Mouse (Mus musculus) hindbrain, embryonic 11.5 days (tissue): ENCODE results near the gene Pde2a. TPM values are rescaled to one million over a fixed set of nuclear protein-coding genes. Genes with fewer than 3 reads are reported as not detected.

Experiments used
- ATAC-seq: fragments of 200-750 bp; cut with Nextera tagmentation; 2 replicates; pipeline ENCODE4 v1.8.0; 2017; ENCODE audit warnings: mild to moderate bottlenecking, moderate TSS enrichment, moderate library complexity; ENCODE audit not compliant: low FRiP score
- DNase-seq: peaks from one replicate; pipeline ENCODE4 v3.0.0-alpha.2; 2015; ENCODE audit warnings: low spot score
- H3K27ac ChIP-seq: fragments of 300-500 bp; sonication (generic); 2 replicates; pipeline ENCODE4 v1.5.1; 2014; ENCODE audit warnings: mild to moderate bottlenecking, low read depth, low read length
- H3K27me3 ChIP-seq: fragments of 300-500 bp; sonication (generic); 2 replicates; pipeline ENCODE4 v1.6.1; 2014; ENCODE audit warnings: mild to moderate bottlenecking, low read length, moderate library complexity, mixed read lengths; ENCODE audit not compliant: control insufficient read depth, insufficient read depth
- H3K36me3 ChIP-seq: fragments of 300-500 bp; sonication (generic); 2 replicates; pipeline ENCODE4 v1.6.1; 2014; ENCODE audit warnings: mild to moderate bottlenecking, low read length, moderate library complexity, mixed read lengths; ENCODE audit not compliant: control insufficient read depth, insufficient read depth
- H3K4me1 ChIP-seq: fragments of 300-500 bp; sonication (generic); replicated peaks from 2 replicates; pipeline ENCODE4 v1.6.1; 2014; ENCODE audit warnings: low read length, mixed read lengths; ENCODE audit not compliant: control insufficient read depth, insufficient read depth
- H3K4me2 ChIP-seq: fragments of 300-500 bp; sonication (generic); replicated peaks from 2 replicates; pipeline ENCODE4 v1.6.1; 2014; ENCODE audit warnings: mild to moderate bottlenecking, low read depth, low read length
- H3K4me3 ChIP-seq: fragments of 300-500 bp; sonication (generic); 2 replicates; pipeline ENCODE4 v1.5.1; 2014; ENCODE audit warnings: low read depth, low read length
- H3K9ac ChIP-seq: fragments of 300-500 bp; sonication (generic); 2 replicates; pipeline ENCODE4 v1.6.1; 2014; ENCODE audit warnings: low read depth, low read length
- H3K9me3 ChIP-seq: fragments of 300-500 bp; sonication (generic); 2 replicates; pipeline ENCODE4 v1.6.1; 2016; ENCODE audit warnings: low read length; ENCODE audit not compliant: control insufficient read depth
- WGBS: fragments of 180-500 bp; shearing (Covaris S2); extraction: QIAGEN DNeasy Blood & Tissue Kit; methylation state at CpG from one replicate; pipeline ENCODE4 v1.1.7; 2014; 5-methylcytosine and 5-hydroxymethylcytosine counted together
- polyA plus RNA-seq: library from polyadenylated mRNA; unstranded; fragments of >200 nt; fragmentation: Nextera tagmentation; extraction: Ambion mirVana; gene quantifications from 2 replicates; pipeline ENCODE4 v1.2.1, GENCODE M21; 2014

The Pde2a gene
- polyA plus RNA-seq, 1 experiment from 2014 or later, result 14.4 TPM

DNA sequence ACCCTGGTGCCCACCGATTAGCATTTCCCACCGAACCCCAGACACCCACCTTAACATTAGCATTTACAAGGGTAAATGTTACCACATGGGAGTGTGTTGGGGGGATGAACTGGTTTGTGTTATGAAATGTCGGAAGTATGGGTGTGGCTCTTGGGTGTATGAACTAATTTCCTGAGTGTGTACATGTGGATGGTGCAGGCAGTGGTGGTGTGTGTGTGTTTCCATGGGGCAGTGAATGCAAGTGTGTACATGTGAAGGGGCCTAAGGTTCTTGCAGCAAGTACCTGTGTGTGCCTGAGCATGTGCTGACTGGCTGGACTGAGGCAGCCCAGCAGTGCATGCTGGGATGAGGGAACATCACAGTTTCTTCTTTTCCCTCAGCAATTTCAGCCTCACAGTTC, 76.9 kb downstream of the Pde2a start:
- H3K9me3 ChIP-seq, result no peaks in the 10 kb centered on the region
- H3K27me3 ChIP-seq, result no peaks in the 10 kb centered on the region
- DNase-seq (no peak), ATAC-seq (no peak)
- 88% methylated on average over 3 of the region's 3 CpGs for WGBS
- no peak overlapping the region for H3K9ac ChIP-seq
- no peak overlapping the region for H3K27ac ChIP-seq
- no peaks in the 10 kb centered on the region for H3K36me3 ChIP-seq
- H3K4me1 ChIP-seq, result no peaks in the 10 kb centered on the region
- no peak overlapping the region for H3K4me3 ChIP-seq
- no peak overlapping the region for H3K4me2 ChIP-seq

- H3K4me3 ChIP-seq, result no peak overlapping the region
- H3K4me2 ChIP-seq, result no peak overlapping the region
- ATAC-seq (no peak), DNase-seq (no peak)
- H3K36me3 ChIP-seq, result no peaks in the 10 kb centered on the region
- peaks cover 7% of the 10 kb centered on the region; the same call in 1 of the 2 replicates for H3K27me3 ChIP-seq
- H3K9me3 ChIP-seq, result no peaks in the 10 kb centered on the region
- no peak overlapping the region for H3K9ac ChIP-seq
- no peak overlapping the region for H3K27ac ChIP-seq
- H3K4me1 ChIP-seq, result no peaks in the 10 kb centered on the region
- 47% methylated on average over 10 of the region's 10 CpGs for WGBS
Observed at GRCm38 (mm10) chr7:101499251-101499650, 77.8 kb downstream of the Pde2a start.

GRCm38 (mm10) chr7:101499701-101500100, 78.2 kb downstream of the Pde2a start:
- Histone ChIP-seq H3K4me2 (no peak overlapping the region), H3K27me3 (peaks cover 11% of the 10 kb centered on the region; the same call in 1 of the 2 replicates), H3K9ac (no peak overlapping the region), H3K27ac (no peak overlapping the region), H3K4me3 (no peak overlapping the region), H3K9me3 (no peaks in the 10 kb centered on the region), H3K4me1 (no peaks in the 10 kb centered on the region), H3K36me3 (no peaks in the 10 kb centered on the region)
- DNase-seq, result no peak
- ATAC-seq, result no peak
- WGBS, result 78% methylated on average over 9 of the region's 9 CpGs

- 67% methylated on average over 4 of the region's 6 CpGs for WGBS
- no peak for ATAC-seq
- Histone ChIP-seq H3K9me3 (no peaks in the 10 kb centered on the region), H3K27ac (no peak overlapping the region), H3K4me1 (no peaks in the 10 kb centered on the region), H3K27me3 (peaks cover 14% of the 10 kb centered on the region; the same call in 1 of the 2 replicates), H3K9ac (no peak overlapping the region), H3K4me3 (no peak overlapping the region), H3K36me3 (no peaks in the 10 kb centered on the region), H3K4me2 (no peak overlapping the region)
- DNase-seq, result no peak
Observed at GRCm38 (mm10) chr7:101501236-101501635, 79.7 kb downstream of the Pde2a start.

- no peak overlapping the region for H3K9ac ChIP-seq
- no peaks in the 10 kb centered on the region for H3K4me1 ChIP-seq
- no peak overlapping the region for H3K4me2 ChIP-seq
- no peaks in the 10 kb centered on the region for H3K36me3 ChIP-seq
- WGBS, result 64% methylated on average over 6 of the region's 6 CpGs
- no peak overlapping the region for H3K27ac ChIP-seq
- no peak overlapping the region for H3K4me3 ChIP-seq
- DNase-seq, result no peak
- ATAC-seq, result no peak
- no peaks in the 10 kb centered on the region for H3K9me3 ChIP-seq
- H3K27me3 ChIP-seq, result peaks cover 14% of the 10 kb centered on the region; the same call in 1 of the 2 replicates
Observed at GRCm38 (mm10) chr7:101501675-101502074, 80.2 kb downstream of the Pde2a start.

- 22% methylated on average over 8 of the region's 8 CpGs for WGBS
- ATAC-seq (peak; percentile 28; the same call in 1 of the 2 replicates), DNase-seq (peak; percentile 69)
- no peaks in the 10 kb centered on the region for H3K4me1 ChIP-seq
- peaks cover 14% of the 10 kb centered on the region; the same call in 1 of the 2 replicates for H3K27me3 ChIP-seq
- H3K4me3 ChIP-seq, result no peak overlapping the region
- H3K9ac ChIP-seq, result no peak overlapping the region
- no peak overlapping the region for H3K4me2 ChIP-seq
- no peaks in the 10 kb centered on the region for H3K36me3 ChIP-seq
- no peak overlapping the region for H3K27ac ChIP-seq
- H3K9me3 ChIP-seq, result no peaks in the 10 kb centered on the region
Observed at GRCm38 (mm10) chr7:101503351-101503750, 81.9 kb downstream of the Pde2a start.

GRCm38 (mm10) chr7:101503803-101504202, 82.3 kb downstream of the Pde2a start:
- H3K9me3 ChIP-seq, result no peaks in the 10 kb centered on the region
- H3K27ac ChIP-seq, result no peak overlapping the region
- no peaks in the 10 kb centered on the region for H3K4me1 ChIP-seq
- DNase-seq (no peak), ATAC-seq (no peak; the same call in 1 of the 2 replicates)
- WGBS, result 46% methylated on average over 7 of the region's 7 CpGs
- H3K9ac ChIP-seq, result no peak overlapping the region
- no peaks in the 10 kb centered on the region for H3K36me3 ChIP-seq
- no peak overlapping the region for H3K4me3 ChIP-seq
- peaks cover 14% of the 10 kb centered on the region; the same call in 1 of the 2 replicates for H3K27me3 ChIP-seq
- H3K4me2 ChIP-seq, result no peak overlapping the region

GRCm38 (mm10) chr7:101504507-101504906, 83.0 kb downstream of the Pde2a start:
- DNase-seq, result peak; percentile 44
- H3K36me3 ChIP-seq, result no peaks in the 10 kb centered on the region
- 0 out of 2 replicates have a peak overlapping the region, but pooled peaks have one; percentile 8 for H3K4me3 ChIP-seq
- H3K4me1 ChIP-seq, result no peaks in the 10 kb centered on the region; the same call in 1 of the 2 replicates
- no peak overlapping the region for H3K9ac ChIP-seq
- 7% methylated on average over 24 of the region's 24 CpGs for WGBS
- 0 out of 2 replicates have a peak, but pooled peaks have one; percentile 33 for ATAC-seq
- H3K27me3 ChIP-seq, result peaks cover 14% of the 10 kb centered on the region; the same call in 1 of the 2 replicates
- H3K27ac ChIP-seq, result no peak overlapping the region
- H3K4me2 ChIP-seq, result peak overlapping the region; percentile 34
- no peaks in the 10 kb centered on the region for H3K9me3 ChIP-seq

DNA sequence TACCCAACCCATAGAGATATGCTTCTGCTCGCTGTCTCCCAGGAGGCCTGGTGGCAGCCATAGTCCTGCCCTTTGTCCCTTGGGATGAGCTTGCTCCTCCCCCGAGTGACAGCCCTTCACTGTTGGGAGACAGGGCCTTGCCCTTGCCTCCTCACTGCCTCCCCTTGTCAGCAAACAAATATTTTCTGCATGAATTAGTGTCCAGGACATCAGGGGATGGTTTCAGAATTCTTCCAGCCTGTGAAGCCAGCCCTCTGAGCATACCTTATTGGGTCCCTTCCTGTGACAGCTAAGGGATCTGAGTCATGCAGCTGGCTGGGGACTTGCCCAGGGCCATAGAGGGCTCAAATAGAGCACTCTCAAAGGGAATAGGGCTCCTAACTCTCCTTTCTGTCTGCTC, 87.7 kb downstream of the Pde2a start:
- no peak overlapping the region for H3K4me2 ChIP-seq
- H3K4me1 ChIP-seq, result no peaks in the 10 kb centered on the region; the same call in 1 of the 2 replicates
- H3K9ac ChIP-seq, result no peak overlapping the region
- ATAC-seq (no peak), DNase-seq (no peak)
- H3K36me3 ChIP-seq, result no peaks in the 10 kb centered on the region
- peaks cover 7% of the 10 kb centered on the region; the same call in 1 of the 2 replicates for H3K27me3 ChIP-seq
- H3K4me3 ChIP-seq, result no peak overlapping the region
- WGBS, result 50% methylated on average over 2 of the region's 2 CpGs
- no peaks in the 10 kb centered on the region for H3K9me3 ChIP-seq
- H3K27ac ChIP-seq, result no peak overlapping the region
